Mouse (Mus musculus): ENCODE measurements around the gene Bank1.

The Bank1 gene

GRCm38 (mm10) chr3:136103339-136103738 lies 222.5 kb downstream of the Bank1 start:
- DNase-seq (ENCODE audit: low spot score in 2 of 2) = no peak

- DNase-seq (ENCODE audit: low spot score in 2 of 2) = no peak
Observed at GRCm38 (mm10) chr3:136100973-136101500, 224.8 kb downstream of the Bank1 start.

- peak in 1 of 2 experiments; percentile 7 for DNase-seq (ENCODE audit: low spot score in 2 of 2)
Observed at GRCm38 (mm10) chr3:136100292-136100691, 225.6 kb downstream of the Bank1 start.

DNA sequence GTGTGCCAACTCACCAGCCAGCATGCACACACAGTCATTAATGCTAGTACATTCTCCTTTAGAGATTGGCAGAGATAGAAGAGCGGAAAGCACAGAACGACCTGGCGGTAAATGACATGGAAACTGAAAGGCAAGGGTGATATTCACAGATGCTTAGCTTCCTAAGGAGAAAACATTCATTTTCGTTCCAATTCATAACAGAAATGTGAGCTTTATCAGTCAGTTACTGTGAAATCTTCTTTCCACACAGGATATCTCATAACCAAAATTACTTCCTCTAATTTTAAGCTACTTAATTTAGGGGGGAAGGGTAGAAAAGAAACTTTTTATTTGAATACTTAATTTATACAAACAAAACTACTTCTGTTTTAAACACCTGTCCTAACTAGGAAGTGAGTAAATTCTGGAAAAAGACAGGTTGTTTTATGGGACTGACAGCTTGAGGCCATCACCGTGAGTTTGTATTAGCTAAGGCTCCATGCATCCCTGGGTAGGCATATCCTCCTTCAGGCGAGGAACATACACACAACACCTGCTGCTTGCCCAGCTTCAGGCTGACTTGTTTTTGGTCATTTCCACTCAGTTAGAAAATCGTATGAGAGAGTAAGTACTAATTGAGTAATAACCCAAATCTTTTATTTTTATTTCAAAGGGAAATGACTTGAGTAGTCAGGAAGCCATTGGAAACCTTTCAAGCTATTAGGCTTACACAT lies 238.8 kb downstream of the Bank1 start:
- DNase-seq (ENCODE audit: low spot score in 2 of 2) = no peak

GRCm38 (mm10) chr3:136086431-136086830 lies 239.4 kb downstream of the Bank1 start:
- no peak for DNase-seq (ENCODE audit: low spot score in 2 of 2)

DNA sequence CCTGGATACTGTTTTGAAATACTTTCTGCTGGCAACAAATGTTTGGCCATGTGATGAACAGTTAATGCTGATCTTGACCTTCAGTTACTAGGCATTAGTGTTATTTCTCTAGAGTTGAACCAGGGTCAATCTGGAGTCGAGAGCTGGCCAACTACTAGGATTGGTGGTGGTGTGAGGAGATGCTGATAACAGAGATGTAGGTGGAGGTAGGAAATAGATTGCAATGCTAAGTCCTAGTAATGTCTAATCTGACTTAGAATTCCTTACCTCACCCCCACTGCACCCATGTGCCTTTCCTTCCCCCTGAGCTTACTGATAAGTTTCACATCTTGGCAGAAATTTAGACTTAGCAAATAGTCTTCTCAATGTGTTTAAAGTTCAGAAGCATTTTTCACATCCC lies 240.8 kb downstream of the Bank1 start:
- DNase-seq (ENCODE audit: low spot score in 2 of 2) = peak in 1 of 2 experiments; percentile 2

GRCm38 (mm10) chr3:136084066-136084465 lies 241.8 kb downstream of the Bank1 start:
- peak in 1 of 2 experiments; percentile 39 for DNase-seq (ENCODE audit: low spot score in 2 of 2)

- DNase-seq (ENCODE audit: low spot score in 2 of 2) = no peak
Observed at GRCm38 (mm10) chr3:136081264-136081663, 244.6 kb downstream of the Bank1 start.

GRCm38 (mm10) chr3:136078535-136078934 lies 247.3 kb downstream of the Bank1 start:
- no peak for DNase-seq (ENCODE audit: low spot score in 2 of 2)

DNA sequence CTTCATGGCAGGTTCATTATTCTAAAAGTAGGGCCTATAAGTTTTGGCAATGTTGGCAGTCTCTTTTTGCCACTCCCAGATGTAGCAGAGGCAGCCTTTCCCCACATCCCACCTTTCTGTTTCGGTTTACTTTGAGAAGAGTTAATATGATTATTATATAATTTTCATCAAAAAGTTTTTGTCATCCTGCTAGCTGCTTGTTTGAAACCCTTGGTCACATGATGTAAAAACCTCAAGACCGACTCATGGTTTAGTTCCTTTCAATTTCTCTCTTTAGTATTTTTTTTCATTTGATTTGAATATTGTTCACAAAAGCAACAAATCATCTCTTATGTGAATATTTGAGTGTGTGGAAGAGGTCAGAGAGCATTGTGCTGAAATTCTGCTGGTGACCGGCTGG lies 255.5 kb downstream of the Bank1 start:
- DNase-seq (ENCODE audit: low spot score in 2 of 2) = no peak

GRCm38 (mm10) chr3:136061907-136062306 lies 264.0 kb downstream of the Bank1 start:
- DNase-seq (ENCODE audit: low spot score in 2 of 2) = no peak

DNA sequence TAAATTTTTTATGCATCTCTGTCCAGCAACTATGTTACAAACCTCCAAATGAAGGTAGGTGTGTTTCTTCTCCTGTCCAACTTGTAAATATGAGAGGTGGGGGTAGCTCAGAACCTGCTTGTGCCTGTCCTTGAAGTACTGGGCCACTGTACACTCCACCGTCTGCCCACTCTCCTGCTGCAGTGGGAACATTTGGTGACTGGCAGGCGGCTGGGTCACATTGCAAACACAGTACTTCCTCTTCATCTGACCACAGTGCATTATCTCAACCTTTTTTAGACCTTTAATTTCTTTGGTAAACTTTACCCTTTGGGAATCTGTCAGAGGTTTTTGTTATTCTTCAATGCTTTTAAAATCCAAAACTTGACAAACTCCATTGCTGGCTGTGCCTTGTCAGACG lies 275.2 kb downstream of the Bank1 start:
- no peak for DNase-seq (ENCODE audit: low spot score in 2 of 2)

DNA sequence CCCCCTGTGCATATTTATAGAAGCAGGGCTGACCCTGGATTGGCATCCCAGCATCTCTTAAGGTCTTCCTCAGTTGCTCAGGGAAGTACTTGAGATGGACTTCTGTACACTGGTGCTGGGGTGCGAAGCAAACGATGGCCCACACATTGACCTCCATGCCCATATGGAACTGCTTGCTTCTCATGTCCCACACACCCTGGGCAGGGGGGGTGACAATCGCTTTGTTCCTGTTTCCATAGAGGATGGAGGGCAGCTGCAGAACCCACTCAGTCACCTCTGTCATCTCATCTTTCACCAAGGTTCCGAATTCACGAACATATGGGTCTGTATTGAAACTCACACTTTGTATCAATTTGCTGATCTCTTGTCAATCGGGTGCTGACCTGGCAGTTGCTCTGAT lies 275.7 kb downstream of the Bank1 start:
- DNase-seq (ENCODE audit: low spot score in 2 of 2) = no peak

DNA sequence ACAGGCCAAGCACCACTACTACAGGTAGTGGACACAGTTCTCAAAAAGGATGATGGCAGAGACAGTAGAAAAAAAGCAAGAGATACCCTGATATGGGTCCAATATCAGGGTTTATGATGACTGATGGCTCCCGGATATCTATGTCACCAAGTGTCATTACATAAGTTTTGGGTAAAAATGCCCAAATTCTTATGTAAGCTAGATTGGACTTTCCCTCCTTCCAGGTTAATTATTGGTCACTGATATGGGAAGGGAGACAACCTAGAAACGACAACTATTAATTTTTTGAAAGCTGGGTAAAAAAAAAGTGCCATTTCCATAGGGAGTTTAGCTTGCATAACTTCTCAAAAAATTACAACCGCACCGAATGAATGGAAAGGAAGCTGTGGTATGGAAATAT lies 277.8 kb downstream of the Bank1 start:
- no peak for DNase-seq (ENCODE audit: low spot score in 2 of 2)

- no peak for DNase-seq (ENCODE audit: low spot score in 2 of 2)
Observed at GRCm38 (mm10) chr3:136045381-136045780, 280.5 kb downstream of the Bank1 start.

DNA sequence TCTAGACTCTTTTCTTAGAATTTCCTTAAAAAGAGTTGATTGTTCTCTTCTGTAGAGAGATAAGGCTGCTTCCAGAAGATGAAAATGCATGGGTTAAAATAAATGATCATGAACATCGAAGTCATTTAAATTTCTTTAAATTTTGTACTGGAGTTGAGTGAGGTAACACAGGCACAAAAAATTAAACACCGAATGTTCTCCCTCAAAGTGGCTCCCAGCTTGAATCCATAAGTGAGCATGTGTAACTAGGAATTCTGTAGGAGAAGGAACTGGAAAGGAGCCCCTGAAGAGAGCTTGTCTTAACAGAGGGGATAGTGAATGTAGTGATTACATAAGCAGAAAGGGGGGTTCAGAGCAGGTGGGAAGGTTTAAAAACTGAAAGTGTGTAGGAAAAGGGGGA lies 285.8 kb downstream of the Bank1 start:
- no peak for DNase-seq (ENCODE audit: low spot score in 2 of 2)

GRCm38 (mm10) chr3:136039446-136039845 lies 286.4 kb downstream of the Bank1 start:
- DNase-seq (ENCODE audit: low spot score in 2 of 2) = no peak

DNA sequence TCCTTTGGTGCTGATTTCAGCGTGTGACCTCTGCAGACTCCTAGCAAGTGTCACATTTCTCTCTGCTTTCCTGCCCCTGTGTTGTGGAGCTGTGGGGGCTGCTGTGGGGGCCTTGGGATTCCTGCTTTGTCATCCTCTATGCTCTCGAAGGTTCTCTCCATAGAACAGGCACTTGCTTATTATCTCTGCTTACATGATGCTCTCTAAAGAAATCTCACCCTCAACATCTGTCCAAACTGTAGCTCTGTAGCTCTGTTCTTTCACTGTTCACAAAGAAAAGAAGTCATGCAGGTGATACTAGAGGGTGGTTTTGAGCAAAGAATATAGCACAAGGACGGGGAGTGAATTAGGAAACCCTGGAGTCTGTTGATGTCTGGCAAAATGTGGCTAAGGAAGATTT lies 288.6 kb downstream of the Bank1 start:
- DNase-seq (ENCODE audit: low spot score in 2 of 2) = no peak

GRCm38 (mm10) chr3:136035784-136036183 lies 290.1 kb downstream of the Bank1 start:
- no peak for DNase-seq (ENCODE audit: low spot score in 2 of 2)

DNA sequence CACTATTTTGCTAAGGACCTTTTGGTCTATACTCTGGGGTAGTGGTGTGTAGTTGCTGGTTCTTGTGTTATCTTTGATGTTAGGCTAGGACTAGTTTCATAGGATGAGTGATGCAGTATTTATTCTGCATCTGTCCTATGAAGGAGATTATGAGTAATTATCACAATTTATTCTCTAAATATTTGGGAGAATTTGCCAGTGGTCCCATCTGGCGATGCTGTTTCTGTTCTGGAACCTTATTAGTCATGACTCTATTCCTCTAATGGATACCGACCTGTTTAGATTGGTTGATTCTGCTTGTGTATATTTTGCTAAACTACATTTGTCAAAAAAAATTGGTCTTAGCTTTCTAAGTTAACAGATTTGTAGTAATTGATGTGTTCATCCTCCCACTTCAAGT lies 301.0 kb downstream of the Bank1 start:
- no peak for DNase-seq (ENCODE audit: low spot score in 2 of 2)

GRCm38 (mm10) chr3:136017517-136017916 lies 308.3 kb downstream of the Bank1 start:
- no peak for DNase-seq (ENCODE audit: low spot score in 2 of 2)

DNA sequence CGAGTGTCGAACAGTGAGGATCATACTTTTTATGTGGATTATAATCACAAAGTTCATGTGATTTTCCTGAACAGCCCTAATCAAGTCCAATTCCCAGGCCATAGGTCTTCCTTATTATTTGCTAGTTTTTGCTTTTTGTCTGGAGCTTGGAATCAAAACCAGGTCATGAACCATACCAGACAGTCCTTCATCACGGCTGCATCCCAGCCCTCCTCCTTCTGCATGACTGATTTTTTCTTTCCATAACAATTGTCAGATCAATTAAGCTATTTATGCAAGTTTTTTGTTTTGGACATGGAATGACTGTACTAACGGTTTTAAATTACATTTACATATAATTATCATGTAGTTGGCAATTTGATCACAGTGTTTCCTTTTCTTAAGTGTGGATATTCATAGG lies 315.2 kb downstream of the Bank1 start:
- no peak for DNase-seq (ENCODE audit: low spot score in 2 of 2)

GRCm38 (mm10) chr3:136007846-136008245 lies 318.0 kb downstream of the Bank1 start:
- no peak for DNase-seq (ENCODE audit: low spot score in 2 of 2)
